8 mouse cellular contexts compared by ENCODE assay signal in genomic region chr17:3314625-3315020, GRCm38 (mm10). TPM values are rescaled to one million over a fixed set of nuclear protein-coding genes. Genes with fewer than 3 reads are reported as not detected.
DNase-seq lines count a peak whose midpoint lies in the region; ATAC-seq and TF ChIP-seq lines count a peak whose summit lies in the region.

No protein-coding gene starts in this region.

- intact Hi-C loops in heart, postnatal 25 days (cut with DNase I) = no loop called here

- no peaks in the 10 kb centered on the region for H3K27me3 ChIP-seq in heart, embryonic 14.5 days (ENCODE audit: control insufficient read depth, insufficient read depth, low read length)
- no peaks in the 10 kb centered on the region for H3K27me3 ChIP-seq in hindbrain, embryonic 16.5 days (replicated peaks; ENCODE audit: control insufficient read depth, insufficient read depth, low read length)
- H3K27me3 ChIP-seq in midbrain, embryonic 13.5 days = peaks cover 9% of the 10 kb centered on the region

- peak overlapping the region in 1 of 2 experiments; percentile 19; a peak in 2 of 4 replicates for H3K27ac ChIP-seq in heart, embryonic 14.5 days (replicated peaks in 1 of 2; ENCODE audit: control insufficient read depth in 1 of 2, insufficient read depth in 1 of 2, low read depth in 2 of 2, low read length in 2 of 2)
- H3K27ac ChIP-seq in cortical plate, adult 2 months (ENCODE audit: insufficient read depth, low read length) = no peak overlapping the region
- H3K27ac ChIP-seq in hindbrain, embryonic 16.5 days (ENCODE audit: low read depth, low read length) = no peak overlapping the region
- H3K27ac ChIP-seq in midbrain, embryonic 13.5 days = no peak overlapping the region

- no peaks in the 10 kb centered on the region for H3K9me3 ChIP-seq in heart, embryonic 14.5 days (ENCODE audit: control insufficient read depth, low read length)
- no peaks in the 10 kb centered on the region for H3K9me3 ChIP-seq in hindbrain, embryonic 16.5 days (ENCODE audit: control insufficient read depth, low read length)
- 0 out of 2 replicates have a peak, but pooled peaks cover 3% of the 10 kb centered on the region for H3K9me3 ChIP-seq in midbrain, embryonic 13.5 days

- WGBS in heart, embryonic 14.5 days = 33% methylated on average over 3 of the region's 3 CpGs
- WGBS in hindbrain, embryonic 16.5 days = 38% methylated on average over 3 of the region's 3 CpGs
- WGBS in midbrain, embryonic 13.5 days = 35% methylated on average over 3 of the region's 3 CpGs

- H3K4me2 ChIP-seq in heart, embryonic 14.5 days (ENCODE audit: low read length) = peak overlapping the region; percentile 71
- peak overlapping the region; percentile 64 for H3K4me2 ChIP-seq in hindbrain, embryonic 16.5 days (ENCODE audit: low read length)
- H3K4me2 ChIP-seq in midbrain, embryonic 13.5 days (replicated peaks) = peak overlapping the region; percentile 65

- no peak for DNase-seq in heart, postnatal 25 days (ENCODE audit: low spot score)
- no peak for DNase-seq in ovary, postnatal 10 days (ENCODE audit: low spot score)
- no peak for DNase-seq in layer of hippocampus, adult 11-12 months (ENCODE audit: low spot score)
- DNase-seq in embryo, embryonic 10 days (ENCODE audit: low spot score) = no peak

- H3K9ac ChIP-seq in heart, embryonic 14.5 days (ENCODE audit: low read length) = peak overlapping the region; percentile 71
- peak overlapping the region; percentile 67 for H3K9ac ChIP-seq in hindbrain, embryonic 16.5 days (ENCODE audit: low read depth, low read length)
- H3K9ac ChIP-seq in midbrain, embryonic 13.5 days (replicated peaks) = no peak overlapping the region

- ATAC-seq in heart, embryonic 14.5 days (ENCODE audit: insufficient number of reproducible peaks, insufficient read depth, low FRiP score, low read depth) = no peak
- ATAC-seq in hindbrain, embryonic 16.5 days = no peak; the same call in 1 of the 2 replicates
- peak; percentile 31; the same call in 1 of the 2 replicates for ATAC-seq in midbrain, embryonic 13.5 days

- H3K4me3 ChIP-seq in heart, embryonic 14.5 days (ENCODE audit: control insufficient read depth in 1 of 2, insufficient read depth in 1 of 2, low read depth in 1 of 2, low read length in 2 of 2) = peak overlapping the region; percentile 42 to 61
- peak overlapping the region; percentile 50; the same call in 1 of the 2 replicates for H3K4me3 ChIP-seq in cortical plate, adult 2 months (ENCODE audit: insufficient read depth, low read length)
- peak overlapping the region; percentile 52 for H3K4me3 ChIP-seq in hindbrain, embryonic 16.5 days (ENCODE audit: low read length)
- H3K4me3 ChIP-seq in midbrain, embryonic 13.5 days (replicated peaks) = peak overlapping the region; percentile 44

- TF ChIP-seq POLR2A in cortical plate, adult 2 months (IDR thresholded peaks at IDR 0.05; ENCODE audit: extremely low read depth, insufficient read depth, low read length) = no peak

- no peaks in the 10 kb centered on the region for H3K36me3 ChIP-seq in heart, embryonic 14.5 days (ENCODE audit: control insufficient read depth, insufficient read depth, low read length)
- no peaks in the 10 kb centered on the region for H3K36me3 ChIP-seq in hindbrain, embryonic 16.5 days (ENCODE audit: control insufficient read depth, insufficient read depth, low read length)
- no peaks in the 10 kb centered on the region for H3K36me3 ChIP-seq in midbrain, embryonic 13.5 days

- TF ChIP-seq CTCF in cortical plate, adult 2 months (IDR thresholded peaks at IDR 0.05; ENCODE audit: extremely low read depth, insufficient read depth, low read length) = no peak

- H3K4me1 ChIP-seq in heart, embryonic 14.5 days (ENCODE audit: control insufficient read depth in 2 of 2, insufficient read depth in 2 of 2, low read length in 2 of 2) = 0 out of 4 replicates have a peak, but pooled peaks cover 0 to 2% of the 10 kb centered on the region in 2 experiments
- no peaks in the 10 kb centered on the region for H3K4me1 ChIP-seq in cortical plate, adult 2 months (ENCODE audit: control insufficient read depth, insufficient read depth, low read length)
- peaks cover 2% of the 10 kb centered on the region; the same call in 1 of the 2 replicates for H3K4me1 ChIP-seq in hindbrain, embryonic 16.5 days (ENCODE audit: control insufficient read depth, insufficient read depth, low read depth, low read length)
- H3K4me1 ChIP-seq in midbrain, embryonic 13.5 days (replicated peaks) = no peaks in the 10 kb centered on the region

RNA-seq across cellular contexts. Expression of gene Tiam2, which starts 11.8 kb away (rescaled TPM):
- polyA plus RNA-seq in heart, embryonic 14.5 days (2014; fragmentation: Nextera tagmentation; extraction: Ambion mirVana) = 3.7 and 3.9 TPM in 2 replicates
- total RNA-seq in heart, postnatal 25 days (2021) = 1 to 10 TPM; 2.0 to 2.3 TPM
- 65.3 and 75.3 TPM in 2 replicates for polyA plus RNA-seq in cortical plate, adult 2 months (2012; rRNA removed)
- polyA plus RNA-seq in hindbrain, embryonic 16.5 days (2015; fragmentation: Nextera tagmentation; extraction: Ambion mirVana) = 3.6 and 7.5 TPM in 2 replicates
- polyA plus RNA-seq in midbrain, embryonic 13.5 days (2015; fragmentation: Nextera tagmentation; extraction: Ambion mirVana) = 1.9 and 4.9 TPM in 2 replicates
